Mouse (Mus musculus) intestine, embryonic 14.5 days (tissue): ENCODE results near the gene BC030870. TPM values are rescaled to one million over a fixed set of nuclear protein-coding genes. Genes with fewer than 3 reads are reported as not detected.
"Not testable (repeated sequence)": the region's sequence is repeated elsewhere in the genome, so short reads cannot be mapped to it uniquely, and the experiment has no call there.

ENCODE experiments used
- ATAC-seq: fragments of 200-750 bp; cut with Nextera tagmentation; replicated peaks from 2 replicates; pipeline ENCODE4 v1.8.0; 2017; ENCODE audit warnings: low read depth, moderate number of reproducible peaks, moderate TSS enrichment, moderate library complexity; ENCODE audit not compliant: low FRiP score, low TSS enrichment
- DNase-seq: peaks from one replicate; pipeline ENCODE4 v3.0.0-alpha.2; 2018; ENCODE audit warnings: low spot score
- H3K27ac ChIP-seq: fragments of 300-500 bp; sonication (generic); 2 replicates; pipeline ENCODE4 v1.5.1; 2014; ENCODE audit warnings: low read depth, mild to moderate bottlenecking, control low read depth
- H3K27me3 ChIP-seq: fragments of 300-500 bp; sonication (generic); replicated peaks from 2 replicates; pipeline ENCODE4 v1.6.1; 2014; ENCODE audit warnings: low read length, control low read depth; ENCODE audit not compliant: control insufficient read depth, insufficient read depth
- H3K36me3 ChIP-seq: fragments of 300-500 bp; sonication (generic); 2 replicates; pipeline ENCODE4 v1.6.1; 2014; ENCODE audit warnings: low read length, control low read depth; ENCODE audit not compliant: control insufficient read depth, insufficient read depth
- H3K4me1 ChIP-seq: fragments of 300-500 bp; sonication (generic); replicated peaks from 2 replicates; pipeline ENCODE4 v1.6.1; 2014; ENCODE audit warnings: low read length, control low read depth, mixed read lengths; ENCODE audit not compliant: control insufficient read depth, insufficient read depth
- H3K4me2 ChIP-seq: fragments of 300-500 bp; sonication (generic); 2 replicates; pipeline ENCODE4 v1.6.1; 2014; ENCODE audit warnings: low read length
- H3K4me3 ChIP-seq: fragments of 300-500 bp; sonication (generic); 2 replicates; pipeline ENCODE4 v1.5.1; 2014; ENCODE audit warnings: low read depth, low read length, control low read depth, mixed read lengths
- H3K9ac ChIP-seq: fragments of 300-500 bp; sonication (generic); 2 replicates; pipeline ENCODE4 v1.6.1; 2014; ENCODE audit warnings: mild to moderate bottlenecking, low read length
- H3K9me3 ChIP-seq: fragments of 300-500 bp; sonication (generic); 2 replicates; pipeline ENCODE4 v1.6.1; 2016; ENCODE audit warnings: low read length, control low read depth; ENCODE audit not compliant: control insufficient read depth
- WGBS: fragments of 180-500 bp; shearing (Covaris S2); extraction: QIAGEN DNeasy Blood & Tissue Kit; methylation state at CpG from one replicate; pipeline ENCODE4 v1.1.7; 2014; 5-methylcytosine and 5-hydroxymethylcytosine counted together
- polyA plus RNA-seq: library from polyadenylated mRNA; unstranded; fragments of >200 nt; fragmentation: Nextera tagmentation; extraction: Ambion mirVana; gene quantifications from 2 replicates; pipeline ENCODE4 v1.2.1, GENCODE M21; 2014

BC030870 gene
- 12.0 and 14.3 TPM in 2 replicates for polyA plus RNA-seq

DNA sequence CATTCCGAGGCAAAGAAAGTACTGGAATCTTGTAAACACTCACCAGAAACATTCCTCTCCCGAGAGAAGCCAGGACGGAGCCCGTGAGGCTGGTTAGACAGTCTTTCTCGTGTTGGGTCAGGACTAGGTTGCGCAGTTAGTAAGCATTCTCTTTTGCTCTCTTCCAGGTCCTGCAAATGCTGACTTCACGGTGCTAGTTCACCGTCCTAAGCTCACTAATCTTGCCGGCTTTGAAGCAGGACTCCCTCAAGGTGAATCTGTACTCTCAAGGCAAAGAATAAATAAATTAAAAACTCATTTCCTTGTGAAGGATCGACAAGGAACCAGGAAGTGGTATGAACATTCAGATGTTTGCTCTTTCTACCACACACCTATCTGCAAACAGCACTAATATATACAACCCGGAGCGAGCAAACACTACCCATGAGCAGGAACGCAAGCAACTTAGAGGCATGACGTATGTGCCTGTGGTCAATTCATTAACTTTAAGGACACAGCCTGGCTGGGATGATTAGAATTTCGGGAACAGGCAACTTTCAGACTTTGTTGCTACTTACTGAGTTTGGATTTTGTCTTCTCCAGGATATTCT is at the start of gene BC030870:
BC030870 (minus strand) TSS at position 365 of the 590 bp plus-strand sequence.
- Histone ChIP-seq H3K36me3 (no peaks in the 10 kb centered on the region), H3K27me3 (no peaks in the 10 kb centered on the region), H3K9ac (0 out of 2 replicates have a peak within 1 kb of the TSS, but pooled peaks have one; percentile 10), H3K4me1 (no peaks in the 10 kb centered on the region; the same call in 1 of the 2 replicates), H3K4me3 (peak within 1 kb of the TSS; percentile 25), H3K27ac (peak within 1 kb of the TSS; percentile 69; the same call in 1 of the 2 replicates), H3K4me2 (peak within 1 kb of the TSS; percentile 44), H3K9me3 (no peaks in the 10 kb centered on the region)
- 27% methylated on average over 15 of the region's 15 CpGs for WGBS
- DNase-seq: peak; percentile 68
- peak; percentile 75 for ATAC-seq

GRCm38 (mm10) chr8:65174746-65175476 is 45.5 kb upstream of the BC030870 start:
- WGBS: 45% methylated on average over 3 of the region's 3 CpGs
- ATAC-seq (peak; percentile 71), DNase-seq (no peak)
- Histone ChIP-seq H3K36me3 (no peaks in the 10 kb centered on the region), H3K9me3 (no peaks in the 10 kb centered on the region), H3K4me1 (no peaks in the 10 kb centered on the region; the same call in 1 of the 2 replicates), H3K27ac (0 out of 2 replicates have a peak overlapping the region, but pooled peaks have one; percentile 2), H3K4me2 (no peak overlapping the region), H3K9ac (no peak overlapping the region), H3K4me3 (no peak overlapping the region), H3K27me3 (no peaks in the 10 kb centered on the region)

GRCm38 (mm10) chr8:65169184-65169583 is 39.8 kb upstream of the BC030870 start:
- no peak overlapping the region for H3K4me2 ChIP-seq
- DNase-seq: no peak
- no peaks in the 10 kb centered on the region for H3K36me3 ChIP-seq
- H3K27ac ChIP-seq: no peak overlapping the region
- H3K4me1 ChIP-seq: no peaks in the 10 kb centered on the region
- H3K9me3 ChIP-seq: no peaks in the 10 kb centered on the region
- 81% methylated on average over 3 of the region's 3 CpGs for whole genome bisulfite sequencing
- no peaks in the 10 kb centered on the region for H3K27me3 ChIP-seq
- no peak for ATAC-seq
- H3K9ac ChIP-seq: no peak overlapping the region
- no peak overlapping the region for H3K4me3 ChIP-seq

DNA sequence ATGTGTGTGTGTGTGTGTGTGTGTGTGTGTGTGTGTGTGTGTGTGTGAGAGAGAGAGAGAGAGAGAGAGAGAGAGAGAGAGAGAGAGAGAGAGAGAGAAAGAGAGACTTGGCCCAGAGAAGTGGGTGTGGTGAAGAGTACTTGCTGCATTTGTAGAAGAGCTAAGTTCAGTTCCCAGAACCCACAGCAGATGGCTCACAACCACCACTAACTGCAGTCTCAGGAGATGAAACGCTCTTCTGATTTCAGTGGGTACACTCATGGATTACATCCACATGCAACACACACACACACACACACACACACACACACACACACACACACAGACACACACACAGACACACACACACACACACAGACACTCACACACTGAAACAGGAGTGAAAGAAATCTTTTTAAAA is 31.3 kb upstream of the BC030870 start:
- H3K27me3 ChIP-seq, H3K9me3 ChIP-seq, H3K36me3 ChIP-seq, H3K9ac ChIP-seq, H3K4me2 ChIP-seq, DNase-seq, H3K27ac ChIP-seq, ATAC-seq, H3K4me1 ChIP-seq, H3K4me3 ChIP-seq: not testable (repeated sequence)
- 69% methylated on average over 1 of the region's 1 CpGs for WGBS

GRCm38 (mm10) chr8:65159096-65159748 is 29.9 kb upstream of the BC030870 start:
- DNase-seq (no peak), ATAC-seq (no peak)
- H3K27ac ChIP-seq: no peak overlapping the region
- no peaks in the 10 kb centered on the region for H3K36me3 ChIP-seq
- no peaks in the 10 kb centered on the region for H3K4me1 ChIP-seq
- H3K27me3 ChIP-seq: no peaks in the 10 kb centered on the region
- H3K9me3 ChIP-seq: no peaks in the 10 kb centered on the region
- no peak overlapping the region for H3K9ac ChIP-seq
- WGBS: 69% methylated on average over 14 of the region's 14 CpGs
- H3K4me2 ChIP-seq: no peak overlapping the region
- H3K4me3 ChIP-seq: no peak overlapping the region

DNA sequence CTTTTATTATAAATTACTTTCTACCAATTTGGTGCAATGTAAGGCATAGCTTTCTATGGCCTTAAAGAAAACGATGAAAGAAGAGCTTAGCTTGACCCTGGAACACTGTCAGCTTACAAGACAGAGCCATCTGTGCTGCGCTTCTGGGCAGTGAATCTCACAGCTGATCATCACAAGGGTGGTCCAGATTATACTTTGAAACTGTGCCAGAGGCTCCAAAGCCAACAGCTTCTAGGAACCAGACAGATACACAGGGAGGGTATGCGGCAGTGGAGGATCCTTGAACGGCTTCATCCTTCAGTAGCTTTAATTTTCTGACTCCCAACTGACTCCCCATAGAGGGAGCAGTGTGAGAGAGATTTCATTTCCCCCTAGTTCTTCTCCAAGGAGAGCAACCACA is 28.5 kb upstream of the BC030870 start:
- H3K9ac ChIP-seq: no peak overlapping the region
- no peaks in the 10 kb centered on the region for H3K9me3 ChIP-seq
- no peak overlapping the region for H3K27ac ChIP-seq
- ATAC-seq: no peak
- no peak overlapping the region for H3K4me2 ChIP-seq
- 76% methylated on average over 4 of the region's 4 CpGs for WGBS
- DNase-seq: no peak
- H3K4me1 ChIP-seq: no peaks in the 10 kb centered on the region
- H3K4me3 ChIP-seq: no peak overlapping the region
- no peaks in the 10 kb centered on the region for H3K27me3 ChIP-seq
- no peaks in the 10 kb centered on the region for H3K36me3 ChIP-seq

DNA sequence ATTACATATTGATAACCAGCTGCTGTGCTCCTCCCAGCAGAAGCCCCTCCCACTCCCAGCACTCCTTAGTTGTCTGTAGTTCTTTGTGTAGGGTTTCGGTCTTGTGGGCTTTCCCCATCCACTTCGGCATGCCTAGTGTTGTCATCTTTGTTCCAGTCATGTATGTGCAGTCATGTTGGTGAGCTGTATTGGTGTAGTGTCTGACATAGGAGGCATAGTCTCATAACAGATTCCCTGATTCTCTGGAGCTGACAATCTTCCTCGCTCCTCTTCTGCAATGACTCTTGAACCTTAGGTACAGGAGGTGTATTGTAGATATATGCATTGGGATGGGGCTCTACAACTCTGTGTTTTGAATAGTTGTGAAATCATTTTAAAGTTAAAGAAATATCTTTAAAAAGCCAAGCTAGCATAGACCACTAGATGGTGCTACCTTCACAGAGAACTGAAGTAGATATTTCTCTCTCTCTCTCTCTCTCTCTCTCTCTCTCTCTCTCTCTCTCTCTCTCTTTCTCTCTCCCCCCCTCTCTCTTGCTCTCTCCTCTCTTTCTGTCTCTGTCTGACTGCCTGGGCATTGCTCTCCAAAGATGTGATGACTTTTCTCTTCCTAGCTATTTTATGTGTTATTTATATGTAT is 9.6 kb upstream of the BC030870 start:
- ATAC-seq (no peak), DNase-seq (no peak)
- Histone ChIP-seq H3K27me3 (no peaks in the 10 kb centered on the region), H3K4me3 (no peak overlapping the region), H3K4me1 (no peaks in the 10 kb centered on the region), H3K36me3 (no peaks in the 10 kb centered on the region), H3K9me3 (no peaks in the 10 kb centered on the region), H3K9ac (no peak overlapping the region), H3K27ac (no peak overlapping the region), H3K4me2 (no peak overlapping the region)
- 66% methylated on average over 3 of the region's 3 CpGs for WGBS

GRCm38 (mm10) chr8:65126454-65126853 is 2.9 kb downstream of the BC030870 start:
- Histone ChIP-seq H3K4me2 (no peak overlapping the region), H3K9me3 (no peaks in the 10 kb centered on the region), H3K27me3 (no peaks in the 10 kb centered on the region), H3K27ac (no peak overlapping the region), H3K9ac (no peak overlapping the region), H3K36me3 (no peaks in the 10 kb centered on the region), H3K4me1 (no peaks in the 10 kb centered on the region; the same call in 1 of the 2 replicates), H3K4me3 (no peak overlapping the region)
- no peak for DNase-seq
- WGBS: 70% methylated on average over 3 of the region's 3 CpGs
- ATAC-seq: no peak; the same call in 1 of the 2 replicates
